Mouse (Mus musculus): ENCODE measurements around the gene Clcn1. TPM values are rescaled to one million over a fixed set of nuclear protein-coding genes. Genes with fewer than 3 reads are reported as not detected.

The Clcn1 gene
- total and polyA plus RNA-seq, 2 experiments = 0.02 to 0.09 TPM

DNA sequence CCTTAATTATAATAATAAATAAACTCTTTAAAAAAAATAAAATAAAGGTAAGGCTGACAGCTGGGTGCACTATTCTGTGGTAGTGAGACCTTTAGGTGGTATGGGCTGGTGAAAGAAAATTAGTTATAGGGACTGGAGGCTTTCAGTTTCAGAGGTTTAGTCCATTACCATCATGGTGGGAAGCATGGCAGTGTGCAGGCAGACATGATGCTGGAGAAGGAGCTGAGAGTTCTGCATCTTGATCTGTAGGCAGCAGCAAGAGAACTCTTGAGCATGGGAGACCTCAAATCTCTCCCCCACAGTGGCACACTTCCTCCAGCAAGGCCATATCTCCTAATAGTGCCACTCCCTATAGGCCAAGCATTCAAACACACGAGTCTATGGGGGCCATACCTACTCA lies 55.7 kb downstream of the Clcn1 start:
- no peak for DNase-seq (ENCODE audit: extremely low read depth, low read depth, low spot score)
- no peaks in the 10 kb centered on the region for H3K79me2 ChIP-seq (ENCODE audit: control insufficient read depth, insufficient read depth, low read length)
- H3K4me1 ChIP-seq (ENCODE audit: control insufficient read depth, insufficient read depth, low read length) = no peaks in the 10 kb centered on the region
- H3K4me3 ChIP-seq (ENCODE audit: insufficient read depth, low read depth, low read length) = no peak overlapping the region
- H3K9ac ChIP-seq (ENCODE audit: low read depth, low read length) = no peak overlapping the region
- H3K27ac ChIP-seq (replicated peaks; ENCODE audit: insufficient read depth, low read depth, low read length) = no peak overlapping the region
- WGBS = 64% methylated on average over 1 of the region's 1 CpGs
- TF ChIP-seq POLR2A (IDR thresholded peaks at IDR 0.05; ENCODE audit: extremely low read depth, insufficient read depth, low read length) (no peak), CTCF (IDR thresholded peaks at IDR 0.05; ENCODE audit: low read depth, low read length) (no peak)
- H3K36me3 ChIP-seq (ENCODE audit: control insufficient read depth, insufficient read depth, low read length) = no peaks in the 10 kb centered on the region
- no peaks in the 10 kb centered on the region for H3K27me3 ChIP-seq (ENCODE audit: control insufficient read depth, insufficient read depth, low read length)

DNA sequence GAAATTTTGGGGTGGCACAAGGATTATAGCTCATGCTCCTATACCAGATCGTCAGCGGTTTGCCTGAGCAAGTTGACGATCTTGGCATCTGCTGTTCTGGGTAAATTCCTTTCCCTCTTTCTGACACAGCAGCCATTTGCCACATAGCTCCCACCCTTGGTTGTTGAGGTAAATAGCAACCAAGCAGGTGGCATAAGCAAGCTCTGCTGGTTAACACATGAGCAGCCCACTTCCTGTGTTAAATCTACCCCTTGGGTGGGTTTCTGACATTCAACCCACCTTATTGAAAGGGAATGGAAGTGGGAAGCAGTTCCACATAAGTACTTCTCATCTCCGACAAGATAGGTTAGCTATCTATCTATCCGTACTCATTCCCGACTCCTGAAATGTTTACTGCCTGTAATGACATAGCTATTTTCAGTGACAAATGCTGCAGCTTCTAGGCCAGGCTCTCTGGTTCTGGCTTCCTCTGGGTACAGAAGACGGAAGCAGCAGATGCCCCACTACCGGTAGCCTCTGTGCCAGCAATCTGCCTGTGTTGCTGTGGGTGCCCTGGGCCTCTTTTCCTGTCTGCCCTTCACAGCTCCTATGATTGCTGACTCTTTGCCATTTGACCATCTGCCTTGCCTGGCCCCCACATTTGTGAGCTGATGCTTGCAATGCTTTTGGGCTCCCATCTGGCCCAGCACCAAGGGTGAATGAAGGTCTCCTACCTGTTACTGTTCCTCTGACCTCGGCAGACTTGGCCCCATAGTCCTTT lies 57.1 kb downstream of the Clcn1 start:
- Histone ChIP-seq H3K27me3 (ENCODE audit: control insufficient read depth, insufficient read depth, low read length) (no peaks in the 10 kb centered on the region), H3K79me2 (ENCODE audit: control insufficient read depth, insufficient read depth, low read length) (no peaks in the 10 kb centered on the region), H3K4me3 (ENCODE audit: insufficient read depth, low read depth, low read length) (no peak overlapping the region), H3K36me3 (ENCODE audit: control insufficient read depth, insufficient read depth, low read length) (no peaks in the 10 kb centered on the region), H3K4me1 (ENCODE audit: control insufficient read depth, insufficient read depth, low read length) (no peaks in the 10 kb centered on the region), H3K27ac (replicated peaks; ENCODE audit: insufficient read depth, low read depth, low read length) (no peak overlapping the region), H3K9ac (ENCODE audit: low read depth, low read length) (no peak overlapping the region)
- no peak for DNase-seq (ENCODE audit: extremely low read depth, low read depth, low spot score)
- WGBS = 78% methylated on average over 9 of the region's 9 CpGs
- no peak for TF ChIP-seq CTCF (IDR thresholded peaks at IDR 0.05; ENCODE audit: low read depth, low read length)
- TF ChIP-seq POLR2A (IDR thresholded peaks at IDR 0.05; ENCODE audit: extremely low read depth, insufficient read depth, low read length) = no peak

DNA sequence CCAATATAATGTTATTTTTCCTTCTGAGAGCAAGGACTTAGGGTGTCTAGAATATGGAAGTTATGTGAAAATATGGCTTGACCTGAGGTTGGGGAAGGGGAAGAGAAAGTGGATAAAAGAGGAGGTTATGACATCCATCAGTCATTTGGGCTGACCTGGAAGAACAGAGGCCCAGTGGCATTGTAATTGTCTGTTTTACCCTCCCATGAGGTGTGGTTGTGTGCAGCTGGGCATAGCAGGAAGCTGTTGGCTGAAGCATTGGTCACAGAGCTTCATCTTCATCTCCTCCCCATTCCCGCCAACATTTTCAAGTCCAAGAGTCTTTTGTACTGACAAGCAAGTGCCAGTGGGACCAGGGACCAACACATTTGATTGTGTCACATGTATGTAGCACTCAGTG lies 57.8 kb downstream of the Clcn1 start:
- WGBS = 84% methylated on average over 1 of the region's 1 CpGs
- no peak for DNase-seq (ENCODE audit: extremely low read depth, low read depth, low spot score)
- Histone ChIP-seq H3K27ac (replicated peaks; ENCODE audit: insufficient read depth, low read depth, low read length) (no peak overlapping the region), H3K4me1 (ENCODE audit: control insufficient read depth, insufficient read depth, low read length) (peaks cover 2% of the 10 kb centered on the region; the same call in 1 of the 2 replicates), H3K79me2 (ENCODE audit: control insufficient read depth, insufficient read depth, low read length) (no peaks in the 10 kb centered on the region), H3K36me3 (ENCODE audit: control insufficient read depth, insufficient read depth, low read length) (no peaks in the 10 kb centered on the region), H3K4me3 (ENCODE audit: insufficient read depth, low read depth, low read length) (no peak overlapping the region), H3K27me3 (ENCODE audit: control insufficient read depth, insufficient read depth, low read length) (no peaks in the 10 kb centered on the region), H3K9ac (ENCODE audit: low read depth, low read length) (no peak overlapping the region)
- TF ChIP-seq CTCF (IDR thresholded peaks at IDR 0.05; ENCODE audit: low read depth, low read length) (no peak), POLR2A (IDR thresholded peaks at IDR 0.05; ENCODE audit: extremely low read depth, insufficient read depth, low read length) (no peak)

DNA sequence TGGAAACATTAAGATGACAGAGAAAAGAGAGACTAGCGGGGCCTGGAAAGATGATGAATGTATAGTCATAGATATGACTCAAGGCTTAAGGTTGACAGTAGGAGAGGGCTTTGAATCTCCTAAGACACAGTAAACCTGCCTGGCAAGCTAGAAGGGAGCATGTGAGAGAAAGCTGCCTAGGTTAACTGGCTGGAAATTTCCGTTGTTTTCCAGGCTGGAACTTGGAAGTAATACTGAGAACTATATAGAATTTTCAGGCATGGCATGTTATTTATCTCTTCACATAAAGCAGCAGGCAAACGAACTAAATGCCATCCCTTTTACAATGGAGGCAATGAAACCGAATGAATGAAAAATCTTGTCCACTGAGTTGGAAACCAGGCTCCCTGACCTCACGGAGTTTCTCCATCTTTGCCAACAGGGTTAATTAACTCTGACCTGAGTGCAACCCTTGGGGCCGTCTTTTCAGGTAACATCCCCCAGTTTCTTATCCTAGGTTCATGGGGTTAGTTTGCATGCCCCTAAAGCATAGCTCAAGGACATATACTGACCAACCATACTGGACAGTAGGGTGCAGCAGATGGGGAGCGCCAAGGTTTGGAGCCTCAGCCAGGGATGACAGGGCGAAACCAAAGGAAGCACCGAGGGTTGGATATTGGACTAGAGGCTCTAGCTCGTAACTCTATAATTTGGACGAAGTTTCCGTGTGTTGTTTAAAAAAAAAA lies 62.0 kb downstream of the Clcn1 start:
- Histone ChIP-seq H3K27me3 (ENCODE audit: control insufficient read depth, insufficient read depth, low read length) (no peaks in the 10 kb centered on the region), H3K79me2 (ENCODE audit: control insufficient read depth, insufficient read depth, low read length) (peaks cover 3% of the 10 kb centered on the region; the same call in 1 of the 2 replicates), H3K9ac (ENCODE audit: low read depth, low read length) (0 out of 2 replicates have a peak overlapping the region, but pooled peaks have one; percentile 6), H3K27ac (replicated peaks; ENCODE audit: insufficient read depth, low read depth, low read length) (no peak overlapping the region; the same call in 1 of the 2 replicates), H3K36me3 (ENCODE audit: control insufficient read depth, insufficient read depth, low read length) (no peaks in the 10 kb centered on the region), H3K4me1 (ENCODE audit: control insufficient read depth, insufficient read depth, low read length) (peaks cover 15% of the 10 kb centered on the region), H3K4me3 (ENCODE audit: insufficient read depth, low read depth, low read length) (peak overlapping the region; percentile 68)
- no peak for DNase-seq (ENCODE audit: extremely low read depth, low read depth, low spot score)
- no peak for TF ChIP-seq POLR2A (IDR thresholded peaks at IDR 0.05; ENCODE audit: extremely low read depth, insufficient read depth, low read length)
- peak; percentile 17; the same call in 1 of the 2 replicates for TF ChIP-seq CTCF (IDR thresholded peaks at IDR 0.05; ENCODE audit: low read depth, low read length)
- 37% methylated on average over 12 of the region's 12 CpGs for WGBS

DNA sequence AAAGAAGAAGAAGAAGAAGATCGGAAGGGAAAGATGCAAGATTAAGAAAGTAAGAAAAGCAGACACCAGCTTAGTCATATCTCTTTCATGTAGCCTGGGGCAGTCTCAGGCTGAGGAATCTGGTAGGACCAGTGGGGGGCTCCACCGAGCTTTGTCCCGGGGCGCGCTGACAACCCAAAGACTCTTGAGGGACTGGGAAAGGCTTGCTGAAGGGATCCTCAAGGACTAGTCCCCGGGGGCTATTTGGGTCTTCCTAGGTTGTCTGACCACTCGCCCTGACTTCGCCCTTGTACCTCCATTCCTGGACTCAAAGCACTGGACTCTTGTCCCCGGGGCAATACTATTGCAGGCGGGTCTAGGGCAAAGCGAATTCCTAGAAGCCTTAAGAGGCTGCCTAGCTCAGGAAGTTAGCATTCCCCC lies 62.5 kb downstream of the Clcn1 start:
- no peak for TF ChIP-seq POLR2A (IDR thresholded peaks at IDR 0.05; ENCODE audit: extremely low read depth, insufficient read depth, low read length)
- peak; percentile 77 for TF ChIP-seq CTCF (IDR thresholded peaks at IDR 0.05; ENCODE audit: low read depth, low read length)
- peaks cover 15% of the 10 kb centered on the region for H3K4me1 ChIP-seq (ENCODE audit: control insufficient read depth, insufficient read depth, low read length)
- 2% methylated on average over 11 of the region's 11 CpGs for WGBS
- no peaks in the 10 kb centered on the region for H3K36me3 ChIP-seq (ENCODE audit: control insufficient read depth, insufficient read depth, low read length)
- peaks cover 3% of the 10 kb centered on the region; the same call in 1 of the 2 replicates for H3K79me2 ChIP-seq (ENCODE audit: control insufficient read depth, insufficient read depth, low read length)
- H3K4me3 ChIP-seq (ENCODE audit: insufficient read depth, low read depth, low read length) = peak overlapping the region; percentile 68
- peak overlapping the region; percentile 80 for H3K27ac ChIP-seq (replicated peaks; ENCODE audit: insufficient read depth, low read depth, low read length)
- no peaks in the 10 kb centered on the region for H3K27me3 ChIP-seq (ENCODE audit: control insufficient read depth, insufficient read depth, low read length)
- DNase-seq (ENCODE audit: extremely low read depth, low read depth, low spot score) = no peak
- H3K9ac ChIP-seq (ENCODE audit: low read depth, low read length) = peak overlapping the region; percentile 73
